Mouse (Mus musculus): ENCODE results near the gene Lrrc17.
A peak's percentile ranks its signal among the peaks of the same experiment; 100 is the strongest.

Gene Lrrc17

GRCm38 (mm10) chr5:21543409-21544201 is at the start of gene Lrrc17:
Gene Lrrc17, plus strand, starts transcription at chr5:21543559.
- DNase-seq, result peak; percentile 67 to 88

DNA sequence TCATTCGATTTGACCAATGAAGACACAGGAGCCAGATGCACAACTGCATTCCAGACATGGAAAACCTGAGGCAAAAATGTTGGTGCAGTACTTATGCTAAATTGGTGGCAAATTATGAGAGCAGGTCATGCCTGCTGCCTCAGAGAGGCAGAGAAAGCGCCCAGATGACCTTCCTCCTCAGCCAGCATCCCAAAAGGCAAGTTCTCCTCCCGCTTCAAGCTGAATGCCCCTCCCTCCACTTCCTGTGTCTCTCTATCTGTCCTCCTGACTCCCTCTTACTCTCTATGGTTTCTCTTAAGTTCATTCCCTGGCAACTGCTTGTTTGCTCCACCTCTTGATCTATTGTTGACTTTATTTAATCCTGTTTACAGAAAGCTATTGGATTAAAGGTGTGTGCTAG is 48.6 kb upstream of the Lrrc17 start:
- DNase-seq, result no peak

- peak; percentile 12 to 37 for DNase-seq
Measured at GRCm38 (mm10) chr5:21496321-21496720, 47.0 kb upstream of the Lrrc17 start.

DNA sequence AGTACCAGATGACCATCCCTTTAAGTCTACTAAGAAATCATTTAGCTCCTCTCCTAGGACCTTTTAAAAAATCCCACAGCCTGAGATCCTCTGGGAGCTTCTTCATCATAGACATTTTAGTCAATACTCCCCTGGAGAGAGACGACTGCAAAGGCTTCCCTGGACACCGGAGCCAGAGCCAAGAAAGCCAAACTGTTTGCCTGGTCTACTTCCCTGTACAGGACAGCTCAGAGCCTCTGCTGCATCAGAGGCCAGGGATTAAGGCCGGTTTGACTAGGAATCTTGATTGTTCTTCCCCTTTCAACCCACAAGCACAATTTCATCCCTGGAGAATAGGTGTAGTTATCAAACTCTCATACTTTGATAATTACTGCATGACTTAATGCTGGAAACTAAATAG is 46.5 kb upstream of the Lrrc17 start:
- no peak for DNase-seq

GRCm38 (mm10) chr5:21498490-21498889 is 44.9 kb upstream of the Lrrc17 start:
- DNase-seq, result no peak

DNA sequence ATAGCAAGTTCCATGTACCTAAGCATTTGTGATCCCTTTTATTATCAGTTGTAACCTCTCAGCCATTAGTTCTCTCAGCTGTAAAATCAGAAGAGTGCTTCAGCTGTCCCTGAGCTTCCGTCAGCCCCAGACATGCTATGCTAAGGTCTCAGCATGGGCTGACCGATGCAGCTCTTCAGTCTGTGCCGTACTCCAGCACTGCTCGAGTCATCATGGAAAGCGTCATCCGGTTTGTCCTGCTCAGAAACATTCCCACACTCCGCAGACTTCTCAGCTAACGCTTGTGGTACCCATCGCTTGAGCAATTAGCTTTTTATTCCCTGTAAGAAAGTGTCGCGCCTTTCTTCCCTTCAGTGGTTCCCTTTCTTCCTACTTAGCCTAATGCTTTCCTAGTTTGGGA is 44.4 kb upstream of the Lrrc17 start:
- DNase-seq, result no peak

- DNase-seq, result no peak
Measured at GRCm38 (mm10) chr5:21500133-21500532, 43.2 kb upstream of the Lrrc17 start.

GRCm38 (mm10) chr5:21500941-21501340 is 42.4 kb upstream of the Lrrc17 start:
- DNase-seq, result no peak

GRCm38 (mm10) chr5:21502936-21503610 is 40.3 kb upstream of the Lrrc17 start:
- no peak for DNase-seq

DNA sequence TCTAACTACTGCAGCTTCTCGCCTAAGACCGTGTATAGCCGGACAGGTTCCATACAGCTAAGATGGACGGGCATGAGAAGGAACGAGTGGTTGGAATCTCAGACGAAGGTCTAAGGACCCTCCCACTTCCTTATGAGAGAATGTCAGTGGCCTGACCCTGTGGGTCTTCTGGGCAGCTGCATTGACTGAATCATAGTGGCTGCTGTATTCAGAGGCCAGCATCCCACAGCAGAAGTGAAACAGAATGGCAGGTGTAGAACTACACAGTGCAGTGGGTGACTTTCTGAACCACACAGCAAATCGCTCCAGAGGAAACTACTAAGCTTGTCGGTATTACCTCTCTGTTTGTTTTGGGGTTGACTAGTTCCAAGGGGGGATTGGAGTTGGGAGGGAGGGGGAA is 38.2 kb upstream of the Lrrc17 start:
- no peak for DNase-seq

GRCm38 (mm10) chr5:21506887-21507286 is 36.5 kb upstream of the Lrrc17 start:
- DNase-seq, result no peak

DNA sequence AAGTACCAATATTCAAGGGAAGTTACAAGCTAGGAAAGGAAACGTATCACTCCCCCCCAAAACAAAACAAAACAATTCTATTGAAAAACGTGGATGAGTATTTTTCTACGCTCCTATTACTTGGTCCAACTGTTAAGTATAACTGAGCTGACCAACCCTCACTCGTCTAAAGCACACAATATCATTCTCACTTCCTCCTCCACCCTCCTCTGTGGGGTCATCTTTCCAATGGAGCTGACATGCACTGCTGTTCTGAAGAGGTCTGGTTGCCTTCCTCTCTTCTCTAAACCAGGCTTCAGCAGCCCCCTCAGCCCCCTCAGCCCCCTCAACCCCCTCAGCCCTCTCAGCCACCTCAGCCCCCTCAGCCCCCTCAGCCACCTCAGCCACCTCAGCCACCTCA is 33.6 kb upstream of the Lrrc17 start:
- DNase-seq, result no peak

DNA sequence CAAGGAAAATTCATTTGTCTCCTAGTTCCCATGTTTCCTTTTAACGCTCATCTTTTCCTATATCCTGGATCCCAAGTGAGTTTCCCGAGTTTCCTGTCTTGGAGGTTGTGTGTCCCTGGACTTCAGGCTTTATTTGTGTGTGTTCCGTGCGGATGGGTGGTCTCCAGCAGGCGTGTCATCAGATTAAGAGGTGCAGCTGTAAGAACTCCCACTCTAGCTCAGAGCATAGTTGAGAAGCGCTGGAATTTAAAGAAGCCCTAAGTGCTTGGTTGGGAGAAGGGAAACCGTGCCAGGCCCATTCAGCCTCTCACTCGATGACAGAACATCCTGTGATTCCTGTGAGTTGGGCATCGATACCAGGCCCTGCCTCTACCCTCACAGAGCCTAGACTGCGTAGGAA is 30.0 kb upstream of the Lrrc17 start:
- no peak for DNase-seq

- no peak for DNase-seq
Measured at GRCm38 (mm10) chr5:21517562-21517961, 25.8 kb upstream of the Lrrc17 start.

DNA sequence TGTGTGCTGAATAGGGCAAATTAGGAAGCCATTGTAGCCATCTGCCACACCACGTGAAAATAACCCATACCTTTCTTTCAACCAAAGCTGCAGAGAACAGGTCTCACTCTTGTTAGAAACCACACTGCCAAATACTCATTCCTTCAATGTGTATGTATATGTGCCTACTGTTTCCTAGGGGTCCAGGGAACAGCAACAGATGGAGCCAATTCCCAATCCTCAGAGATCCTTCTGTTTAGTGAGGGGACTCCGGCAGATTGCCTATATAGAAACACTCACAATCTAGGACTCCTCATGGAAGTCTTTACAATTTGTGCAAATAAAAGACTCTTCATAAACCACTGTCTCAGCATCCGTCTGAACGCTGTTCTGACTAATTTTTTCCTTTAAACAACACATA is 25.2 kb upstream of the Lrrc17 start:
- no peak for DNase-seq

DNA sequence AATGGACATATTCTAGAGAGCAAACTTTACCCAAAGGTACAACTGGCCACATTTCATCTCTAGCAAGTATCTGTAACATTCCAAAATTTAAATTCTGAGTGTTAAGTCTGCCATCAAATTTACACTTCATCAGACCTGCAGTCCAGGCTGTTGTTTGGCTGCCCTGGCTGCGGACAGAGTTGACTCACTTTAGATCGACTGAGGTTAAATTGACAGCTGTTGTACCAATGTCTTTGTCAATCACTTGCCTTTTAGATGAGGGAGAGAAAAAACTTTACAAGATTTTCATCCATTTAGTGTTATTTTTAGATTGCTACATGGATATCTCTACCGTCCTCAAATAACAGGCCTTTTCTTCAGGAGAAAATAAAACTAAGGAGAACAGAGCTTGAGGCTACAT is 24.2 kb upstream of the Lrrc17 start:
- no peak for DNase-seq

DNA sequence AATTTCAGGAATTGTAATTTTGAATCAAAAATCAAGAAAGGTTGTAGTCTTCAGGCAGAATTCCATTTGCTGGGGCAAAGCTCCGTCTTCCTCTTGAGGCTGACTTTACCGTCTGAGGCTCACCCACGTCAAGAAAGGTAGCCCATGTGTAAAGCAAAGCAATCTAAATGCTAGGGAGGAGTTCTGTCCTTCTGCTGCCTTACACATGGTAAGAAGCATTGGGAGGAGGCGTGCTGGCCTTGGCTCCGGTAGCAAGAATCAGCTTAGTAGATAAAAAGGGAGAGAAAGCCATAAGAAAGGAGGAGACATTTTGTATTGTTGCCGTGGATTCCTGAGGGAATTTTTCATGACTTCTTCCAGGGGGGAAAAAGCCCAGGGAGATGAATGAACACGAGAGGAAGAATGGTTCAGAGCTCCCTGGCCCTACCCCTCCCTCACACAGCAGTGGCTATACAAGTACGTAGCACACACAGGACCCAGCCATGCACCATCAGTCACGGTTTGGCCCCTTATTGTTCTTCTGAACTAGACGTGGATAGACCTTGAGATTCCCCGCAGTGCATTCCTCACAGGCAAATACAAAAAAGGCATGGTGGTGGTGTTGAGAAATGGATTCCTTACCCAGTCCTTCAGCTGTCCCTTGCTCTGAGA is 16.4 kb upstream of the Lrrc17 start:
- no peak for DNase-seq

DNA sequence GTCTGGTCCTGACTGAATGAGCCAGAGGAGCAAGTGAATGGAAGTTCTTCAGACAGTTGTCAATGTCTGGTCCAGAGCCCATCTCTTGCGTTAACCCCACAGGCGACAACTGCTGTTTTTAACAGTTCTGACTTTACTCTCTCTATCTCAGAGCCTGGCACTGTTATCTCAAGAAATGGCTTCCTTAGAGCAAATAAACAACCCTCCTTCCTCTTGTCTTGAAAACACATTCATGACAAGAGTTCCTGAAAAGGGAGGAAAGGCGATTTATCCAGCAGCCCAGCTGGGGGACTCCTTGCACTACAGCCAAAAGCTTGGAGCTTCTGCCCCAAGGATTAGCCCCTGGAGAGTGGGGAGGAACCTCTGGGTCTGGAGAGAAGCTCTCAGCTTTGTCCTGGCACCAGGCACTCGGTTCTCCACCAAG is 15.9 kb upstream of the Lrrc17 start:
- peak; percentile 47 to 74 for DNase-seq

- peak; percentile 50 to 71 for DNase-seq
Measured at GRCm38 (mm10) chr5:21528068-21528842, 15.1 kb upstream of the Lrrc17 start.

DNA sequence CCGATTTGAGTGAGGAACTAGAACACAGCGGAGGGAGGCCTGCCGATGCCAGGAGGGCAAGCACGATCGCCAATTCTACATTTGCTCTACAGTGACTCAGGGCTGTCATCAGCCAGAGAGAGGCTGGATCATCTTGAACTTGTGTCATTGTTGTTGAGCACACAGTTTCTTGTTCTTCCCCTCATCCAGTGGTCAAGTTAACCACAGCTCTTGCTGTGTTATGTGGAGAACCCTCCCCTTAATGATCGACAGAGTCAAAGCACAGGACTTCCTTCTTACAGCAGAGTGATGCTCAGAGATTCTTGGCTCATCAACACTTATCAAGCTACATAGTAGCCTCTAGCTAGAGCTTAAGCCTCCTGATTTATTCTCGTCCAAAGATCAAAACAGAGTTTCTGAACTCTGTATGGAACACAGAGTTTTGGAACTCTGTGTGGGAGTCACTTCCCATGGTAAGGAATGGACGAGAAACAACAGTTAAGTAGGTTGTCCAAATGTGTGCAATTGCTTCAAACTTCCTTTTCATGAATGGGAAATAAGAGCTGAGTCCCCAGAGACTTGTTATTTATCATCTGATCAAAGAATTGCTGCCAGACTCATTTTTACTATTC is 14.1 kb upstream of the Lrrc17 start:
- DNase-seq, result no peak

- DNase-seq, result no peak
Measured at GRCm38 (mm10) chr5:21532126-21532525, 11.2 kb upstream of the Lrrc17 start.

- DNase-seq, result no peak
Measured at GRCm38 (mm10) chr5:21532921-21533320, 10.4 kb upstream of the Lrrc17 start.

DNA sequence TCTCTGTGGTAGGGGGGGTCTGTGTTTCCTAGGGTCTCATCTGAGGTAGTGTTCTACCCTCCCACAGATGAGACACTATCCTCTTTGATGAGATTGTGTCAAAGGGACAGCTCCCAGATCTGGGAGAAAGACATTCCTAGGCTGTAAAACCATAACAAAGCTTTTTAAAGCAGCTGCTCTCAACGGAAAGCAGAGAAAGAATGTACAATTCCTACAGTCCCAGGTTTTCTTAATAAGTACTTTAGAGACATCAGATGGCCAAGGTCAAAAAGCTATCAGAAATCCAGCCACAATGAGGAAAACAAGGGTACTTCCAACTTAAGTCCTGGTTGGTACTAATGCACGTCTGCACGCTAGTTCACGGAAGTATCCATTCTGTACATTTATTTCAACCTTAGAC is 1.1 kb upstream of the Lrrc17 start:
- DNase-seq, result no peak

Data from lung, postnatal 4 days (tissue).